Mouse (Mus musculus): ENCODE measurements around the gene Iqcm. TPM values are rescaled to one million over a fixed set of nuclear protein-coding genes. Genes with fewer than 3 reads are reported as not detected.
"Not testable (repeated sequence)": the region's sequence is repeated elsewhere in the genome, so short reads cannot be mapped to it uniquely, and the experiment has no call there.

Gene Iqcm
- total RNA-seq (2014; fragmentation: Nextera tagmentation) (not detected in 2 replicates), total RNA-seq (2017) (not detected in 2 replicates)

DNA sequence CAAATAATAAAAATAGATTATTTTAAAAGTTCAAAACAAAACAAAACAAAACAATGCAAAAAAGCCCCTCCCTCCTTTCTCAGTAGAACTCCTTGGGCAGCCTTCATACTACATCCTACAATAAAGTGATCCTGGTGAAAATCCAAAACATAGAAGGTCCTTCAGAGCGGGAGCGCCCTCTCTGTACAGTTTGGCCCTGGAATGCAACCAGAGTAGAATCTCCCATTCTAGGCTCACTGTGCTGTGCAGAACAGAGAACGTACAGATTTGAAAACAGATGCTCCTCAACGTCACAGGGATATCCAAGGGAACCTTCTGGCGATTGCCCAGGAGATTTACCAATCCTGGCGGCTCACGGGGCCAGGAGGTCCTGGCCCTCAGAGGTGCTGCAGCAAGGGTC lies at the start of gene Iqcm:
Iqcm (plus strand) TSS at position 301 of the 400 bp plus-strand sequence.
- ATAC-seq (replicated peaks; ENCODE audit: low FRiP score, low TSS enrichment, poor library complexity, severe bottlenecking): no peak

DNA sequence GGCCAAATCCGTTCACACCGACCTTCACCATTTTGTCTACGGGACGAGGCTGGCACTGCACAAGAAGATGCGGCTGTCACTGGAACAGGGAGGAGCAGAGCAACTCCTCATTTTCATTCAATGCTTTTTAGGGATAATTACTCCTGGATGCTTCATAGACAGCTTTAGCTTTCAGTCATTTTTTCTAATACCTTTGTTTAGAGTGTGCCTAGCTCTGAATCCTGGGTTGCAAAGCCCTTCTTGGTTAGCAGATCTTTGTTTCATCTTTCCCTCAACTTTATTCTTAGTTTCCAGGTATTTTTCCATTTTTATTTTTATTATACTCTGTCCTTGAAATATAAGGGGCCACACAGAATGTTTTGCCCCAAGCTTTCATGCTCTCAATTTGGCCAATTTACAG lies 42.0 kb upstream of the Iqcm start, which contains the start of gene Gm10358:
Gm10358 (minus strand) TSS at position 101 of the 400 bp plus-strand sequence.
- ATAC-seq (replicated peaks; ENCODE audit: low FRiP score, low TSS enrichment, poor library complexity, severe bottlenecking): no peak

DNA sequence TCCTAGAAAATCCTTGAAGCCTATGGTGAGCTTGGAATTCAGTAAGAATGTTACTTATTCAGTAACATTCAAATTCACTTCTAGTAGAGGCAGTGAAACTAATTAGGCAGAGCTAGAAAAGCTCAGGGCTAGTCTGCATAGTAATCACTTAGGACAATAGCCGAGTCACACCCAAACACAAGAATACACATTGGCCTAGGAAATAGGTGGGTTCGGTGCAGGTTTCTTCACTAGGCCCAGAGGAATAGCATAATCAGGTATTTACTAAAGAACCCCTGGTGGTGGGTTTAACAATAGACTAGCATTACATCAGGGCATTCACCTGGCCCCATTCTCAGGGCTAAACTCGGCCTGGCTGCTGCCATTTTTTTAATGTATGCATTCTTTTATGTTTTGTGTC lies 32.8 kb upstream of the Iqcm start:
- ATAC-seq (replicated peaks; ENCODE audit: low FRiP score, low TSS enrichment, poor library complexity, severe bottlenecking): not testable (repeated sequence)

DNA sequence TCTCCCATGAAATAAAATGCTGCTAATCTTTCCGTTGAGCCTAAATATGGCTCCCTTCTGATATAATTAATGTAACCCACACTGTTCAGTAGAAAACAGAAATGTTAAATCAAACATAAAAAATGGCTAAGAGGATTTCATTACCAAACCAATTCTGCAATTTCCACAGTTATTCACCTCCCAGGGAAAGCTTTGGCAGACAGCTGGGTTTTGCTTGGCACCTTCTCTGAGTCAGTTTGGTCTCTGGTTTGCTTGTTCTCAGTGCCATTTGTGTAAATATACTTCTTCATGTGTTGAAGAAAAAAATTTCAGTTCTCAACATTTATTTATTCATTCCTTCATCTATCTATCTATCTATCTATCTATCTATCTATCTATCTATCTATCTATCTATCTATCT lies 28.3 kb downstream of the Iqcm start:
- no peak for ATAC-seq (replicated peaks; ENCODE audit: low FRiP score, low TSS enrichment, poor library complexity, severe bottlenecking)

DNA sequence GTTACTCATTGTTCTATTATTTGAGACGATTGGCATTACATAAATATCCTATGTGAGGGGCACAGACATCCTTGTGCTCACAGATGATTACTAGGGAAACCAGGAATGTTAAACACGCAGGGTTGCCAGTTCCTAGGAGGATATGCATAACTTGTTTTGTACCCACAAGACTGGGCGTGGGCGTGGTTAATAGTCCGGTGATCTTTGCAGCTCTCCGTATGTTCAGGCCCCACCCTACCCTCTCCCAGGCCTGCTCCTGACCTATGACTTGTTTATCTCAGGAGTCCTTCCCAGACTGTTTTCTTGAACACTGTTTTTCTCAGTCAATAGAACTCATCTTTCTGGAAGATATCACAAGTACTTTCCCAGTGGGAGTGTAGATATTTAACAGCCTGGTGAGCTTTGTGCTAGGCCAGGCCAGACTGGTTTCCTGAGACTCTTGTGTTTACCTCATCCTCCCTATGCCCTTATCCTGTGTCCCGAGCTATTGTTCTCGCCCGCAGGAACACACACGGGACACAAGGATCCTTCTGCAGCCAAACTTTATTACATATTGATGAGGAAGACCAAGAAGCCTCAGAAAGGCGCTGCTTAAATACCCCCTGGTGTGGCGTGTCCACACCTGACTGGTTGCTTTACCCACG lies 40.7 kb downstream of the Iqcm start:
- no peak for ATAC-seq (replicated peaks; ENCODE audit: low FRiP score, low TSS enrichment, poor library complexity, severe bottlenecking)

DNA sequence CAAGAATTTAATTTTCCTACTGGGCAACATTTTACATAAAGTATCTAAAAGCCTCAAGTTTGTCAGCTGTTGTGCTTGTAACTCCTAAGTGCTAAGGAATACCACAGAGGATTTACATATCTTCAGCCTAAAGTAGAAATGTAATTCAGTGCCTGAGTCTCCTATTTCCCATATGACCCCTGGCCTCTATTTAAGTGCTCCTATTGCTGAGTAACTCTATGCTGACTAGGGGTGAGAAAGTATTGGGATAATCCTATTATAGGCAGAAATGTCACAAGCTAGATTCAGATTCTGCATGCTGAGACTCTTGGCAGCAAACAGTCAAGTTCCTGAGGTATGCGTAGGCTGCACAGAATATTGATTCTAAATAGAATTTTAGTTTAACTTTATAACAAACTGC lies 60.8 kb downstream of the Iqcm start:
- no peak for ATAC-seq (replicated peaks; ENCODE audit: low FRiP score, low TSS enrichment, poor library complexity, severe bottlenecking)

DNA sequence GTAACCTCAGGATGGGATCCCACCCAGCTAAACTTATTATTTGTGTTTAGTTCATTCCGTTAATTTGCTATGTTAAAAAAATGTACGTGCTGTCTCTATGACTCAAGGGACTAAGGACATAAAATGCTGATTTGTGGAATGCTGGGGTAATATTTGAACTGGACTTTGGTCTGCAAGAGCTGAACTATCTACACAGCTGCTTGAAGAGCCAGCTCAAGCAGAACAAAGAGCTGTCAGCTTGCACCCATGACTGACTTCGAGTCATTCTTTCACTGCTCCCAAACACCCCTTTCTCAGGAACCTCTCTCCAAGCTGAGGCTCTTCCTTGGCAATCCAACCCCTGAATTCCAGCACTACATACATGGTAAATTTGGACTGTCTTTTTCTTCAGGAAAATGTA lies 65.3 kb downstream of the Iqcm start:
- no peak for ATAC-seq (replicated peaks; ENCODE audit: low FRiP score, low TSS enrichment, poor library complexity, severe bottlenecking)

DNA sequence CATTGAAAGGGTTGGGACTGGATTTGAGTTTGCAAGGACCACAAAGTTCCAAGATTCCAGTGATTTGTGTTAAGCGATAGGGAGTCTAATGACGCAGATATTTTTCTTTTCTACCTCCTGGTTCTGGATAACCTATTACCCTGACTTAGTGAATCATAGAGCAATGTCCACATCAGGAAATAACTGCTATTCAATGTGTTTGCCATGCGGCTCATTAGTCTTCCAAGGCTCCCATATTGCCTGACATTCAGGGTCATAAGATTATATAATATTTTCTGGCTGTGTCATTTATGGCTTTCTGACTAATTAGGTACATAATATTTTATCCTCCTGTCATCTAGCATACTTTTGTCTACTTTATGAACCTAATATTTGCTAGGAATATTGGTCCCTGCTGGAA lies 100.8 kb downstream of the Iqcm start:
- ATAC-seq (replicated peaks; ENCODE audit: low FRiP score, low TSS enrichment, poor library complexity, severe bottlenecking): no peak

DNA sequence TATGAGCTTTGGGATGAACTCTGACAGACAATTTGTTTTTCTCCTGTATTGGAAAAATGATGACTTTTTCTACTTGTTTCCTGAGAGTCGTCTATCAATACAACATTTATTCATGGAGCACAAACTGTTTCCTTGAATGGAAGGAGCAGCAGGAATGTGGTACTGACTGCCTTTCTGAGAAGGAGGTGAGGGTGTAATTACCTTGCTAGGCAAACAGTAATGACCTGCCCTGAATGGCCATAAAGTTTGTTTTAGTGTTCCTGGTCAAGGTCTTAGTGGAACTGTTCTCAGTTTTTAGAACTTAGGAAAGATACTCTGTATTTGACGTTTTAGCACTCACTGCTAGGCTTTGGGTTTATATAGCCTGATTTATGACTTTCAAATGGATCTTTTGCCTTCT lies 147.8 kb downstream of the Iqcm start:
- no peak for ATAC-seq (replicated peaks; ENCODE audit: low FRiP score, low TSS enrichment, poor library complexity, severe bottlenecking)

DNA sequence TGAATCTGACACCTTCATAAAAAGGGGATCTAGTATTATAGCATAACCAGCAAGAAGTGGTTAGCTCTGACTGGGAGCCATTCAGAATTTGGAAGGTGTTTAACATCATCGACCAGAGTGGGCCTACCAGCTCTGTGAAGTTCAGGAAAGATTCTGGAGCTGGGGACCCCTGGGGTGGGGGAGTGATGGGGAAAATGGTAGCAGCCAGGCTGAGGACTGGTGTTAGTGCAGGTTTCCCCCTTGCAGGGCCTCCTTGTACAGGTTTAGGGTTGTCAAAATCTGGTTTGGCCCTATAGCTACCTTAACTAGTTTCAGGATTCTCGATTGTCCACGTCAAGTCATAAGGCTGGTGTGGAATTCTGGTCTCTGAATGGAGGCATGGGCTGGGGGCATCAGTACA lies 194.5 kb downstream of the Iqcm start:
- no peak for ATAC-seq (replicated peaks; ENCODE audit: low FRiP score, low TSS enrichment, poor library complexity, severe bottlenecking)

DNA sequence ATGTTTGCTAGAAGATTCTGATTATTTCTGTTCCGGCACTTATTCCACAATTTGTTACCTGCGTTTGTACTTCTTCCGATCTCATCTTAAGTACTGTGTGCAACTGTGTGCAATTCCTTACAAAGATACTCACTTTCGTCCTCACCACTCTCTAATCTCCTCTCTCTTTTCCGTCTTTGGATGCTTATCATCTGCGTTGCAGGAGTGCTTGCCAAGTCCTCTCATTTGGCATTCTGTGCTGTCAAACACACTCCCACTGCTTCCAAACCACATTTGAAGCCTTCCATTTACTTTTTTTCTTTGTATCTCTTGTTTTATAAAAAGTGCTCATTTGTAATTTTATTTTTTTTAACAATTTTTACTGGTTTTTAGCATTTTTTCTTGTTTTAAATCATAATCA lies 210.8 kb downstream of the Iqcm start:
- no peak for ATAC-seq (replicated peaks; ENCODE audit: low FRiP score, low TSS enrichment, poor library complexity, severe bottlenecking)

DNA sequence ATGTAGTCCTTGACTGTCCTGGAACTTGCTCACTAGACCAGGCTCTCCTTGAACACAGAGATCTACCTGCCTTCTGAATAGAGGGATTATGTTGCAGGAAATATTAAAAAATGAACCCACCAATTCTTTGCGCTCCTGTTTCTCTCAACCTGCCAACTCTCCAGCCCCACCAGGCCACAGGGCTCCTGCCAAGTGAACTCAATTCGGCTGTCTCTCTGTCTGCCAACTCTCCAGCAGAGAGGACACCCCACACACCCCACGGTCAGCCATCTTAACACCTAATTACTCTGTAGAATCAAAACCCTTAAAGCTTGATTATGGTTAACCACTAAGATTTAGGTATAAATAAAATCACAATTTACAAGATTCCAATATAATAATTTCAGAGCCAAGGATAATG lies 298.1 kb downstream of the Iqcm start:
- no peak for ATAC-seq (replicated peaks; ENCODE audit: low FRiP score, low TSS enrichment, poor library complexity, severe bottlenecking)

DNA sequence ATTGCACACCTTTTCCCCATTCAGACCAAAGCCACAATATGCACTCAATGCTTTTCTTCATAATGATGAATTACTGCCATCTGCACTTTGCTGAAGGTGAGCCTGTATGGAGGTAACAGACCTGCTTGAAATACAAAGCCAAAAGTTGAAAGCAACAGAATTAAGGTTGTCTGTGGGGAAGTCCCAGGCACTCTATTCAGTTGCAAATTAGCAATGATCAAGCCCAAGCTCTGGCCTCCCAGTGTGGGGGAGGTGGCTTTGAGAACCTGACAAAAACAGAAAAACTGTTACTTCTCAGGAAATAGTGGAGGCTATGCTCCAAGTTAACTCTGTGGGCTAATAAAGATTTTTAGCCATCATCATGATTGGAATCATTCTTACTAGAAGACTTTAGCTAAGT lies 307.1 kb downstream of the Iqcm start:
- ATAC-seq (replicated peaks; ENCODE audit: low FRiP score, low TSS enrichment, poor library complexity, severe bottlenecking): no peak

DNA sequence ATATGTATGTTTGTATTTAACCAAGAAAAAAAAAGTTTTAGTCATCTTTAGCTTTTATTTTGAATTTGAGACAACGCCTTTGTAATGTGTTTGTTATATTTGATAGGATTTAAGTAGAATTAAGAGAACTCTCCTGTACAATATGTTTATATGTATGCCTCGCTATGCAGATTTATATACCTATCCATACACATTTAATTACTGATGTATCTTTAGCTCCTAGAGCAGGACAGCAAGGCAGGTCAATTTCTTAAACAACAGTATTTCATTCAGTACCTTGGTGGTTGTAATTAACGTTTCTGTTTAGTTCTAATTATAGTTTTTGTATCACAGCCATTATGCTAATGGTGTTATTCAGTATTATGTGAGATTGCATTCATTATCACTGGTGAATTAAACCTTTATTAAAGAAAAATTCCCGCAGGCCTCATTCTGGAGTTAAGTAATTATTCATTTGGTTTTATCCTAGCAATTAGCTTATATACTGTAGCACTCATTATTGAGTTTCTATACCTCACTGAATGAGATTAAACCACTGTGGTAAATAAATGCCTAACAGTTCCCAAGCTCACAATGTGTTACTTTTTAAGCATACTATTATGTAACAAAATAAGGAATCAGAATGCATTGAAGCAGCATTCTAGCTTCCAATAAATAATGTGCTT lies 380.1 kb downstream of the Iqcm start:
- no peak for ATAC-seq (replicated peaks; ENCODE audit: low FRiP score, low TSS enrichment, poor library complexity, severe bottlenecking)

DNA sequence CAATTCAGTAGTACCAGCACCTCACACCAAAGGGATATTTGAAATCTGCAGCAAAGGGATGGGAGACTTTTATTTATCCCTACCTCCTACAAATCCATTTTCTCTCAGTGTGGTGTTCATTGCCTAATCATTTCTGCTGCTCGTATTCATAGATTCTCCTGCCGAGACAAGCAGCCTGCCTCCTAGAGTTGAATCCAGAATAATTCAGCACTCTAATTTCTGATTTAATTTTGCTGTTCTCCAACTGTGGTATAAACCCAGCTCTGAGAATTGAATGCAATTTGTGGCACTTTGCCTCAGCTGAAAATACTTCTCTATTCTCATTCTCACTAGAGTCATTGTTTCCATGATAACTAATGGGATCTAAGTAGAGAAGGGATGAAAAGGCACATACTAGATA lies 386.8 kb downstream of the Iqcm start:
- ATAC-seq (replicated peaks; ENCODE audit: low FRiP score, low TSS enrichment, poor library complexity, severe bottlenecking): no peak

DNA sequence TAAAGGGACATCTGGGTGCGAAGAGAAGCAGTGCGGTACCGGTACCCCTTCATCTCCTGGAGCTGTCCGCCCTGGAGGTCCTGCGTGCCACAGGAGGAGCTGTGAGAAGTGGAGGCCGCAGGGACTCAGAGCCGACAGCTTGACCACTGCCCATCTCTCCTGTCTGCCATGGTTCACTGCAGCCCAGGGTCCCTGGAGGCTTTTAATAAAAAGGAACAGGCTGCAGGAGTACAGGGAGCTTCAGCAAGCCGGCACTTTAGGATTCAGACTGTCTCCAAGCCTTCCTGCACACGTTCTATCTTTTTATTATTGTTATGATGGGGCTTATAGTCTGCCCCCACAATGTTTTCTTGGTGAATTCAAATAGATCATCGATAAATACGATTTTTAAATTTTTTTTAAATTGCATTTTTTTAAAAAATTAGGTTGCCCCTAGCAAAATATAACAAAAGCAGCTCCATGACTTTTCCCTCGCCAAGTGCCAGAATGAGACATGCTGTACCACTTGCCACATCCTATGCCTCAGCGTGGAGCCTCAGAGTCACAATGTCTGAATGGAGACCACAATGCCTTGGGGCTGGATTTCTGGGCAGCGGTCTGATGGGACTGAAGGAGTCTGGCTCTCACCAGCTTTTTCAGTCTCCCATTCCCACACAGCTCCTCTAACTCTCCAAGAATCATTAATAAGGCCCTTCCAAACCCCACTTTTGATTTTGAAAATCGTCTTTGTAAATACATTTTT lies 469.3 kb downstream of the Iqcm start:
- ATAC-seq (replicated peaks; ENCODE audit: low FRiP score, low TSS enrichment, poor library complexity, severe bottlenecking): no peak

DNA sequence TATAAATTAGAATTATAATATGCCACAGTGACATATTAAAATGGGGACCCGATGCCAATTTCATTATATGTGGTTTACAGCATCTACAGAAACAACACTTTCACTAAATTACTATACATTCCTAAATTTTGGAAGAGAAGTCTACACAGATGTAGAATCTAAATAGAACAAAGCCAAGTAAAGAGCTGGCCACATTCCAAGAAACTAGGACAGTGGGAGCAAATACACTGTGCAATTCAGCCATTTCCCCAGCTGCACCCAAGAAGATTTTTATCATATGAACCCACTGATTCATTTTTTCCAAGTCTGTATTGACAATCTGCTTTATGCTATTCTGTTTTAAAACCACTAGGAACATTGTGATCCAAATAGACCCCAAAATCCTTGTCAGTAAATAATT lies 500.7 kb downstream of the Iqcm start:
- ATAC-seq (replicated peaks; ENCODE audit: low FRiP score, low TSS enrichment, poor library complexity, severe bottlenecking): no peak

DNA sequence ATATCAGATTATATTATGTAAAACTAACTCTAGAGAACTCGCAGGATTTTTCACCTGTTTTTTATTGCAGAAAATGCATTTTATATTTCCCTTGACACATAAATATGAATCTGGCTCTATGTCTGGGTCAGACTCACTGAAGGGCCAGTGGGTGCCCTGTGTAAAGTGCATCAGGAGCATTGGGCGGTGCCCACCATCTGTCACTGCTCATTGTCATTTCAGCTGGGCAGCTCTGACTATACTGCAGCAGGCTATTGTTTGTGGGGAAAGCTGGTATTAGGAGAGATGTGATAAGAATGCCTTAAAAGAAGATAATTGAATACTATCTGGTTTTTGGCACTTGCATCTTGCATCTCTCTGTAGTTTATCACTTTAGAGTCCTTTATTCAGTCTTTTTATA lies 507.5 kb downstream of the Iqcm start:
- no peak for ATAC-seq (replicated peaks; ENCODE audit: low FRiP score, low TSS enrichment, poor library complexity, severe bottlenecking)

DNA sequence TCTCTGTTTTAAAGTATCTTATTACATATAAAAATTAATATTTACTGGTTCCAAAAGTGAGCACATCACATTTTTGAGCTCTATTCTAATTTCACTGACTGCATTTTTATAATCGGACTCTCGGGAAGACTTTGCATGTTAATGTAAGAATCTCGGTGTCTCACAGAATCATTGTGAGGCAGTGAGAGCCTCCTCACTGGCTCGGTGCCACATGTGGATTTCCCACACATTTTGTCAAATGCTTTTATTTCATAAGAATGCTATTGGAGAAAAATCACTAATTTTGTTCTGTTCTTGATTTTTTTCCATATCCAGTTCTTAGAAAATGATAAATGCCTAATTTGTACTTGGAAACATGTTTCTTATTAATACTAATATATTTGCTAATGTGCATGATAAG lies 570.0 kb downstream of the Iqcm start:
- ATAC-seq (replicated peaks; ENCODE audit: low FRiP score, low TSS enrichment, poor library complexity, severe bottlenecking): no peak

Data from megakaryocyte-erythroid progenitor cell, adult 5-6 weeks (primary cell).